Mouse (Mus musculus) testis, adult 2 months (tissue): Measurements from ENCODE around the gene Dmxl2.

ENCODE experiments used
- CTCF ChIP-seq: fragments of 200-500 bp; IDR thresholded peaks from 2 replicates; pipeline ENCODE4 v1.5.1; 2012; ENCODE audit warnings: low read depth, mild to moderate bottlenecking, inconsistent platforms, low read length, moderate library complexity; ENCODE audit not compliant: control insufficient read depth, insufficient read depth, insufficient replicate concordance
- POLR2A ChIP-seq: fragments of 200-500 bp; IDR thresholded peaks from 2 replicates; pipeline ENCODE4 v1.6.1; 2012; ENCODE audit warnings: low read depth, mild to moderate bottlenecking, inconsistent platforms, low read length, moderate library complexity; ENCODE audit not compliant: control insufficient read depth

DNA sequence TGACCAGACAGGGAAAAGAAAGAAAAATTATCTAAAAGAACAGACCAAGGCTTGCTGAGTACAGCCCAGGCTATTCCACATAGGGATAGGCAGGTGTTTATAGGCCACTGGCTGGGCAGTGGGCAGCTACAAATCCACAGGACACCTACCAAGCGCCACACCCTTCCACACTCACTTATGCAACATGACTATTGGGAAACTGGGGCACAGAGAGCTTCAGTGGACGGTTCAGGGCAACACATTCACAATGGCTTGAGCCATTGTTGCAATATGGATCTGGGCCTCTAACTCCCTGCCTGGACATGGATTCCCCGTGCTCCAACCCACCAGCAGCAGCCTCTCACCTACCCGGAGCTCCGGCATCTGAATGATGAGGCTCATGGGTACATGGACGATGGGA is 48.0 kb upstream of the Dmxl2 start:
- TF ChIP-seq CTCF (no peak), POLR2A (no peak)
